Mouse (Mus musculus) midbrain, embryonic 11.5 days (tissue): Measurements from ENCODE around the gene Cops3. TPM values are rescaled to one million over a fixed set of nuclear protein-coding genes. Genes with fewer than 3 reads are reported as not detected.

Experiments used
- ATAC-seq: fragments of 200-750 bp; cut with Nextera tagmentation; 2 replicates; pipeline ENCODE4 v1.8.0; 2017; ENCODE audit warnings: moderate TSS enrichment, moderate library complexity; ENCODE audit not compliant: low FRiP score
- DNase-seq: peaks from one replicate; pipeline ENCODE4 v3.0.0; 2015; ENCODE audit warnings: low spot score; ENCODE audit errors: missing footprints
- H3K27ac ChIP-seq: fragments of 300-500 bp; sonication (generic); 2 replicates; pipeline ENCODE4 v1.5.1; 2014; ENCODE audit warnings: low read depth, low read length
- H3K27me3 ChIP-seq: fragments of 300-500 bp; sonication (generic); 2 replicates; pipeline ENCODE4 v1.6.1; 2014; ENCODE audit warnings: mild to moderate bottlenecking, low read length, moderate library complexity, mixed read lengths; ENCODE audit not compliant: control insufficient read depth, insufficient read depth
- H3K36me3 ChIP-seq: fragments of 300-500 bp; sonication (generic); 2 replicates; pipeline ENCODE4 v1.6.1; 2014; ENCODE audit warnings: mild to moderate bottlenecking, low read length, moderate library complexity, mixed read lengths; ENCODE audit not compliant: control insufficient read depth, insufficient read depth
- H3K4me1 ChIP-seq: fragments of 300-500 bp; sonication (generic); 2 replicates; pipeline ENCODE4 v1.6.1; 2014; ENCODE audit warnings: low read length; ENCODE audit not compliant: control insufficient read depth, insufficient read depth
- H3K4me2 ChIP-seq: fragments of 300-500 bp; sonication (generic); 2 replicates; pipeline ENCODE4 v1.6.1; 2014; ENCODE audit warnings: mild to moderate bottlenecking, moderate library complexity
- H3K4me3 ChIP-seq: fragments of 300-500 bp; sonication (generic); 2 replicates; pipeline ENCODE4 v1.5.1; 2014; ENCODE audit warnings: low read depth, low read length
- H3K9ac ChIP-seq: fragments of 300-500 bp; sonication (generic); 2 replicates; pipeline ENCODE4 v1.6.1; 2014; ENCODE audit warnings: low read length
- H3K9me3 ChIP-seq: fragments of 300-500 bp; sonication (generic); 2 replicates; pipeline ENCODE4 v1.6.1; 2016; ENCODE audit warnings: low read length; ENCODE audit not compliant: control insufficient read depth
- WGBS: fragments of 180-500 bp; shearing (Covaris S2); extraction: QIAGEN DNeasy Blood & Tissue Kit; methylation state at CpG from one replicate; pipeline ENCODE4 v1.1.7; 2014; 5-methylcytosine and 5-hydroxymethylcytosine counted together
- polyA plus RNA-seq: library from polyadenylated mRNA; unstranded; fragments of >200 nt; fragmentation: Nextera tagmentation; extraction: Ambion mirVana; gene quantifications from 2 replicates; pipeline ENCODE4 v1.2.1, GENCODE M21; 2014

The Cops3 gene
- polyA plus RNA-seq, 1 experiment from 2014 or later = 256 TPM

- Histone ChIP-seq H3K9ac (no peak overlapping the region), H3K27ac (no peak overlapping the region), H3K4me3 (no peak overlapping the region), H3K27me3 (no peaks in the 10 kb centered on the region), H3K4me2 (no peak overlapping the region), H3K9me3 (no peaks in the 10 kb centered on the region), H3K36me3 (peaks cover 27% of the 10 kb centered on the region; the same call in 1 of the 2 replicates), H3K4me1 (no peaks in the 10 kb centered on the region)
- DNase-seq = peak; percentile 31
- ATAC-seq = no peak
- WGBS = 79% methylated on average over 13 of the region's 13 CpGs
These were observed 64.0 kb downstream of the Cops3 start for GRCm38 (mm10) chr11:59775435-59776148.

DNA sequence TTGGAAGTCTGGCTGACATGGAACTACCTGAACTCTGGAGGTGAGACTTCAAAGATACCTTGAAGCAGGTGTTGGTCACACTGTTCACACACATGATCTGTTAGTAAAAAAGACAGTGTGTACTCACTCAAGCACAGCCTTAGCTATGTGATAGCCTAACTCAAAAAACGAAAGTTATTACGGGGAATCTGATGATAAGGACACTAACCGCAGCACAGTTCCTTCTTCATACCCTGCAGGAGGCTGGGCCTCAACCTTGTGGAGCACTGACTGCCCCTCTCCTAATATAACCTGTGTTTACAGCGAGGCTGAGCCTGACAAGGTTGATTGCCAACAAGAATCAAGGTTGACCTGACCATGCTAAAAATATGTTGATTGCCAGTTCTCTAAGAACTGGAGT is 65.1 kb downstream of the Cops3 start:
- H3K4me3 ChIP-seq = no peak overlapping the region
- no peaks in the 10 kb centered on the region for H3K27me3 ChIP-seq
- no peaks in the 10 kb centered on the region for H3K9me3 ChIP-seq
- H3K36me3 ChIP-seq = peaks cover 34% of the 10 kb centered on the region
- ATAC-seq (no peak), DNase-seq (no peak)
- 91% methylated on average over 4 of the region's 4 CpGs for WGBS
- no peak overlapping the region for H3K27ac ChIP-seq
- H3K4me2 ChIP-seq = no peak overlapping the region
- no peaks in the 10 kb centered on the region for H3K4me1 ChIP-seq
- no peak overlapping the region for H3K9ac ChIP-seq

DNA sequence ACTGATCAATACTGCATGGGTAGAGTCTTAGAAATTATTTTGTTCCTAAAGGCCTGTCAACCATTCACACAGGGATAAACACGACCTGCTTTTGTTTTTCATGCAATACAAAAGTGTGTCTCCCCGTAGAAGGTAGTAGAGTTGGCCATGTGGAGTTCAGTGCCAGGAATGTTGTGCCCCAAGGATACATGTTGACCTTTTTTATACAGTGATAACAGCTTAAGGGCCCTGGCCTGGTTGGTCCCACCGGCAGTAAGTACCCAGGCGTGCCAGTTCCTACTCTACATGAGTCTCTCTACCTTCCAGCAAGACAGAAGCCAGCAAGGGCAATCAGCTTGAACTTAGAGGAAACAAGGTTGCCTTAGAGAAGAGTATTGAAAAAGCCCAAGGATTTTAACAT is 66.7 kb downstream of the Cops3 start:
- no peak overlapping the region for H3K9ac ChIP-seq
- peak; percentile 23 for DNase-seq
- H3K36me3 ChIP-seq = peaks cover 34% of the 10 kb centered on the region
- 88% methylated on average over 4 of the region's 4 CpGs for WGBS
- no peak overlapping the region for H3K4me3 ChIP-seq
- H3K27ac ChIP-seq = no peak overlapping the region
- H3K4me2 ChIP-seq = no peak overlapping the region
- ATAC-seq = no peak
- no peaks in the 10 kb centered on the region for H3K27me3 ChIP-seq
- H3K4me1 ChIP-seq = no peaks in the 10 kb centered on the region
- no peaks in the 10 kb centered on the region for H3K9me3 ChIP-seq

GRCm38 (mm10) chr11:59772291-59772690 is 67.3 kb downstream of the Cops3 start:
- no peak overlapping the region for H3K27ac ChIP-seq
- no peak overlapping the region for H3K4me2 ChIP-seq
- H3K4me3 ChIP-seq = no peak overlapping the region
- H3K36me3 ChIP-seq = peaks cover 35% of the 10 kb centered on the region
- WGBS = 87% methylated on average over 2 of the region's 2 CpGs
- H3K9me3 ChIP-seq = no peaks in the 10 kb centered on the region
- no peak overlapping the region for H3K9ac ChIP-seq
- H3K27me3 ChIP-seq = no peaks in the 10 kb centered on the region
- no peak for ATAC-seq
- no peak for DNase-seq
- no peaks in the 10 kb centered on the region for H3K4me1 ChIP-seq

GRCm38 (mm10) chr11:59770753-59771152 is 68.9 kb downstream of the Cops3 start:
- DNase-seq (no peak), ATAC-seq (no peak)
- H3K4me2 ChIP-seq = no peak overlapping the region
- WGBS = 93% methylated on average over 7 of the region's 7 CpGs
- H3K9ac ChIP-seq = no peak overlapping the region
- H3K36me3 ChIP-seq = peaks cover 42% of the 10 kb centered on the region
- H3K4me1 ChIP-seq = no peaks in the 10 kb centered on the region
- H3K27ac ChIP-seq = no peak overlapping the region
- H3K4me3 ChIP-seq = no peak overlapping the region
- H3K9me3 ChIP-seq = no peaks in the 10 kb centered on the region
- no peaks in the 10 kb centered on the region for H3K27me3 ChIP-seq

- H3K9ac ChIP-seq = no peak overlapping the region
- no peak overlapping the region for H3K4me3 ChIP-seq
- ATAC-seq (no peak), DNase-seq (no peak)
- H3K4me1 ChIP-seq = no peaks in the 10 kb centered on the region
- H3K36me3 ChIP-seq = peaks cover 38% of the 10 kb centered on the region
- H3K27ac ChIP-seq = no peak overlapping the region
- H3K4me2 ChIP-seq = no peak overlapping the region
- H3K27me3 ChIP-seq = no peaks in the 10 kb centered on the region
- 90% methylated on average over 6 of the region's 6 CpGs for WGBS
- no peaks in the 10 kb centered on the region for H3K9me3 ChIP-seq
These were observed 69.9 kb downstream of the Cops3 start for GRCm38 (mm10) chr11:59769738-59770137.

DNA sequence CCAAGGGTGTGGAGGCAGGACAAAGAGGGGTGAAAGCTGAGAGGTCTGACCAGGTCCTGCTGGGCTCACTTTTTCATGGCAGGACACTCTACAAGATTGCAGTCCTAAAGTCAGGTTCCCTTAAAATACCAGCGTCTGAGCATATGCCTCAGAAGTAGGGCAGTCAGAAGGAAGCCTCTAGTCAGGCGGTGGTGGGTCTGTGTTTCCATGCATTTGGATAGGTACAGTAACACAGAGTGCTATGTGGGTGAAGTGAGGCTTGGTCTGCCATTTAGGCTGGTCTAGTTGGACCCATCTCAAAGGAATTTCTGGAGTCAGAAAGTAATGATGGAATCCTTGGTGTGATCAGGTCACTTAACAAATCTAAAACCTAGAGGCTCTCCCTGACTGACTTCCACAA is 70.3 kb downstream of the Cops3 start:
- 96% methylated on average over 2 of the region's 2 CpGs for WGBS
- Histone ChIP-seq H3K9me3 (no peaks in the 10 kb centered on the region), H3K9ac (no peak overlapping the region), H3K4me3 (no peak overlapping the region), H3K36me3 (peaks cover 38% of the 10 kb centered on the region), H3K4me2 (no peak overlapping the region), H3K4me1 (no peaks in the 10 kb centered on the region), H3K27me3 (no peaks in the 10 kb centered on the region), H3K27ac (no peak overlapping the region)
- DNase-seq (peak; percentile 41), ATAC-seq (no peak)

Other genes with a start within 250 kb of the Cops3 start
- gene Olfr223, start 246.5 kb downstream of the Cops3 start, polyA plus RNA-seq = not detected in 2 replicates
- 55.9 and 69.5 TPM in 2 replicates for gene Mprip, start 178.5 kb downstream of the Cops3 start, polyA plus RNA-seq
- gene Pld6, start 52.2 kb downstream of the Cops3 start, polyA plus RNA-seq = 0.36 and 0.79 TPM in 2 replicates
- 27.4 and 28.2 TPM in 2 replicates for gene Flcn, start 29.8 kb downstream of the Cops3 start, polyA plus RNA-seq
- 38.8 and 40.4 TPM in 2 replicates for gene Nt5m, start 391 bp downstream of the Cops3 start, polyA plus RNA-seq
- 43.3 and 49.3 TPM in 2 replicates for gene Med9, start 108.4 kb upstream of the Cops3 start, polyA plus RNA-seq
- 0.68 and 0.75 TPM in 2 replicates for gene Rasd1, start 125.1 kb upstream of the Cops3 start, polyA plus RNA-seq
- gene Pemt, start 206.7 kb upstream of the Cops3 start, polyA plus RNA-seq = 5.8 and 6.0 TPM in 2 replicates